Mouse (Mus musculus): ENCODE measurements around the gene Tex19.1. TPM values are rescaled to one million over a fixed set of nuclear protein-coding genes. Genes with fewer than 3 reads are reported as not detected.

Gene Tex19.1
- polyA plus RNA-seq, 1 experiment from 2014 or later = not detected

- WGBS = 87% methylated on average over 3 of the region's 3 CpGs
- no peak overlapping the region for H3K9ac ChIP-seq (replicated peaks; ENCODE audit: low read depth, low read length)
- no peaks in the 10 kb centered on the region for H3K4me1 ChIP-seq (ENCODE audit: control insufficient read depth, insufficient read depth, low read length)
- H3K27me3 ChIP-seq (ENCODE audit: control insufficient read depth, insufficient read depth, low read length) = no peaks in the 10 kb centered on the region
- H3K27ac ChIP-seq (ENCODE audit: low read length) = no peak overlapping the region
- no peak overlapping the region for H3K4me3 ChIP-seq (ENCODE audit: low read depth, low read length)
- no peaks in the 10 kb centered on the region for H3K36me3 ChIP-seq (ENCODE audit: control insufficient read depth, insufficient read depth, low read length)
- no peak overlapping the region for H3K4me2 ChIP-seq (replicated peaks; ENCODE audit: low read depth, low read length)
- no peaks in the 10 kb centered on the region for H3K9me3 ChIP-seq (ENCODE audit: control insufficient read depth, low read depth, low read length)
- no peak for ATAC-seq (ENCODE audit: insufficient number of reproducible peaks, insufficient read depth, low FRiP score, low read depth)
These were observed 47.5 kb downstream of the Tex19.1 start for GRCm38 (mm10) chr11:121193415-121193814.

Other genes starting within 250 kb of the Tex19.1 start
- 5.6 and 6.5 TPM in 2 replicates for gene Ccdc57, start 213.3 kb upstream of the Tex19.1 start, polyA plus RNA-seq (2014; fragmentation: Nextera tagmentation; extraction: Ambion mirVana)
- 24.1 and 32.9 TPM in 2 replicates for gene Slc16a3, start 197.7 kb upstream of the Tex19.1 start, polyA plus RNA-seq (2014; fragmentation: Nextera tagmentation; extraction: Ambion mirVana)
- gene Csnk1d, start 154.8 kb upstream of the Tex19.1 start, polyA plus RNA-seq (2014; fragmentation: Nextera tagmentation; extraction: Ambion mirVana) = 70.4 and 70.6 TPM in 2 replicates
- 1.5 and 2.1 TPM in 2 replicates for gene Cd7, start 106.7 kb upstream of the Tex19.1 start, polyA plus RNA-seq (2014; fragmentation: Nextera tagmentation; extraction: Ambion mirVana)
- gene Sectm1b, start 82.6 kb upstream of the Tex19.1 start, polyA plus RNA-seq (2014; fragmentation: Nextera tagmentation; extraction: Ambion mirVana) = 0.32 and 1.1 TPM in 2 replicates
- 0.34 TPM in 1 of 2 replicates, not detected in the other for gene Sectm1a, start 64.9 kb upstream of the Tex19.1 start, polyA plus RNA-seq (2014; fragmentation: Nextera tagmentation; extraction: Ambion mirVana)
- not detected in 2 replicates for gene Tex19.2, start 27.5 kb upstream of the Tex19.1 start, polyA plus RNA-seq (2014; fragmentation: Nextera tagmentation; extraction: Ambion mirVana)
- not detected in 2 replicates for gene Uts2r, start 14.1 kb downstream of the Tex19.1 start, polyA plus RNA-seq (2014; fragmentation: Nextera tagmentation; extraction: Ambion mirVana)
- 12.0 and 12.6 TPM in 2 replicates for gene Hexdc, start 58.3 kb downstream of the Tex19.1 start, polyA plus RNA-seq (2014; fragmentation: Nextera tagmentation; extraction: Ambion mirVana)
- 28.0 and 34.7 TPM in 2 replicates for gene Ogfod3, start 58.6 kb downstream of the Tex19.1 start, polyA plus RNA-seq (2014; fragmentation: Nextera tagmentation; extraction: Ambion mirVana)
- gene Cybc1, start 83.2 kb downstream of the Tex19.1 start, polyA plus RNA-seq (2014; fragmentation: Nextera tagmentation; extraction: Ambion mirVana) = 36.9 and 40.6 TPM in 2 replicates
- 43.2 and 53.8 TPM in 2 replicates for gene Narf, start 91.1 kb downstream of the Tex19.1 start, polyA plus RNA-seq (2014; fragmentation: Nextera tagmentation; extraction: Ambion mirVana)
- 9.6 and 11.6 TPM in 2 replicates for gene Foxk2, start 113.8 kb downstream of the Tex19.1 start, polyA plus RNA-seq (2014; fragmentation: Nextera tagmentation; extraction: Ambion mirVana)
- 97.9 and 105 TPM in 2 replicates for gene Wdr45b, start 208.3 kb downstream of the Tex19.1 start, polyA plus RNA-seq (2014; fragmentation: Nextera tagmentation; extraction: Ambion mirVana)
- 7.2 and 7.3 TPM in 2 replicates for gene Rab40b, start 242.1 kb downstream of the Tex19.1 start, polyA plus RNA-seq (2014; fragmentation: Nextera tagmentation; extraction: Ambion mirVana)